ENCODE assay signal across 21 mouse cellular contexts in the genomic region with DNA sequence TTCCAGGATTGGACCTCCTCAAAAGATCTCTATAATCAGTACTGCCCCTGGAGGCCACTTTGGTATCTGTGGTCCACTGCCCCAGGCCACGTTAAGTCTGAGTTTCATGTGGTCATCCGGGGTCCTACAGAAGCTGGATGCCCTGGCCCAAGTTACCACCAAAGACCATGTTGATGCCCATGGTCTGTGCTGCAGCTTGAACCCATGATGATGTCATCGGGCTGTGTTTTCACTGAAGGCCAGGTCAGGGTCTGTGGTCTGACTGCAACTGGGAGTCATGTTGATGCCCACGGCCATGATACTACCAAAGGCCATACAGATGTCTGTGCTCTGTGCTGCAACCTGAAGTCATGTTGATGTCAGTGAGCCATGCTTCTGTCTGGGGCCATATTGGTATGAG.
DNase-seq lines count a peak whose midpoint lies in the region; ATAC-seq and TF ChIP-seq lines count a peak whose summit lies in the region.
"Had no signal": no experiment of that assay in that cellular context is flagged by ENCODE, and none has a peak within 500 bp of the region (broad histone marks: within the 10 kb centered on the region; RNA-seq: fewer than 3 reads in every experiment).

No protein-coding gene starts in this region.

- H3K4me3 ChIP-seq in embryonic facial prominence, embryonic 13.5 days: no peak overlapping the region
- no peak overlapping the region for H3K4me3 ChIP-seq in embryonic facial prominence, embryonic 10.5 days
- H3K4me3 ChIP-seq in lung, embryonic 15.5 days: no peak overlapping the region
- no peak overlapping the region for H3K4me3 ChIP-seq in stomach, embryonic 14.5 days (ENCODE audit: low read depth, low read length)
- no peak overlapping the region for H3K4me3 ChIP-seq in stomach, postnatal 0 days (ENCODE audit: low read depth, low read length)
- H3K4me3 ChIP-seq: forebrain, embryonic 15.5 days; hindbrain, embryonic 10.5 days; hindbrain, embryonic 13.5 days; intestine, embryonic 15.5 days had no signal

- H3K4me1 ChIP-seq in embryonic facial prominence, embryonic 13.5 days: no peaks in the 10 kb centered on the region
- H3K4me1 ChIP-seq in embryonic facial prominence, embryonic 10.5 days: no peaks in the 10 kb centered on the region
- H3K4me1 ChIP-seq in lung, embryonic 15.5 days: no peaks in the 10 kb centered on the region
- no peaks in the 10 kb centered on the region for H3K4me1 ChIP-seq in stomach, embryonic 14.5 days (ENCODE audit: control insufficient read depth, insufficient read depth, low read length)
- no peaks in the 10 kb centered on the region for H3K4me1 ChIP-seq in stomach, postnatal 0 days (replicated peaks; ENCODE audit: control insufficient read depth, insufficient read depth)
- H3K4me1 ChIP-seq: forebrain, embryonic 15.5 days; hindbrain, embryonic 10.5 days; hindbrain, embryonic 13.5 days; intestine, embryonic 15.5 days had no signal

- ATAC-seq in embryonic facial prominence, embryonic 13.5 days (ENCODE audit: insufficient number of reproducible peaks, insufficient read depth, low FRiP score, low TSS enrichment, low read depth): 0 out of 2 replicates have a peak, but pooled peaks have one; percentile 32
- ATAC-seq in lung, embryonic 15.5 days (ENCODE audit: borderline replicate concordance, extremely low read depth, low FRiP score, low TSS enrichment): 0 out of 2 replicates have a peak, but pooled peaks have one; percentile 23
- ATAC-seq in stomach, embryonic 14.5 days (ENCODE audit: insufficient number of reproducible peaks, insufficient read depth, low FRiP score, low read depth): 0 out of 2 replicates have a peak, but pooled peaks have one; percentile 14
- no peak for ATAC-seq in stomach, postnatal 0 days (ENCODE audit: low FRiP score, low TSS enrichment)
- ATAC-seq: activated CD4-positive, CD25-positive, alpha-beta regulatory T cell, adult 4 months; forebrain, embryonic 15.5 days; hindbrain, embryonic 16.5 days; intestine, embryonic 15.5 days had no signal

- H3K9me3 ChIP-seq in embryonic facial prominence, embryonic 13.5 days: no peaks in the 10 kb centered on the region
- no peaks in the 10 kb centered on the region for H3K9me3 ChIP-seq in embryonic facial prominence, embryonic 10.5 days
- H3K9me3 ChIP-seq in lung, embryonic 15.5 days: no peaks in the 10 kb centered on the region
- no peaks in the 10 kb centered on the region for H3K9me3 ChIP-seq in stomach, embryonic 14.5 days (ENCODE audit: control insufficient read depth, low read depth, low read length)
- H3K9me3 ChIP-seq in stomach, postnatal 0 days (ENCODE audit: control insufficient read depth, low read length): no peaks in the 10 kb centered on the region
- H3K9me3 ChIP-seq: forebrain, embryonic 15.5 days; hindbrain, embryonic 10.5 days; hindbrain, embryonic 13.5 days; intestine, embryonic 15.5 days had no signal

- no peak overlapping the region for H3K4me2 ChIP-seq in embryonic facial prominence, embryonic 13.5 days
- H3K4me2 ChIP-seq in lung, embryonic 15.5 days: no peak overlapping the region
- no peak overlapping the region for H3K4me2 ChIP-seq in stomach, embryonic 14.5 days (replicated peaks; ENCODE audit: low read depth, low read length)
- no peak overlapping the region for H3K4me2 ChIP-seq in stomach, postnatal 0 days (replicated peaks; ENCODE audit: low read depth)
- H3K4me2 ChIP-seq: forebrain, embryonic 15.5 days; heart, embryonic 11.5 days; hindbrain, embryonic 13.5 days; intestine, embryonic 15.5 days had no signal

- no peak for DNase-seq in embryonic facial prominence, embryonic 10.5 days (ENCODE audit: low spot score)
- DNase-seq in lung, postnatal 25 days (ENCODE audit: low spot score): no peak
- no peak for DNase-seq in stomach, postnatal 0 days (ENCODE audit: low spot score)
- DNase-seq: adrenal gland, postnatal 10 days; adrenal gland, postnatal 36 days; cerebellum, adult 18-20 months; cerebellum, adult 9-10 months; cerebellum, postnatal 14 days; gastrocnemius, postnatal 10 days; gastrocnemius, postnatal 36 days; heart, postnatal 36 days had no signal

- H3K9ac ChIP-seq in embryonic facial prominence, embryonic 13.5 days: no peak overlapping the region
- no peak overlapping the region for H3K9ac ChIP-seq in lung, embryonic 15.5 days
- no peak overlapping the region for H3K9ac ChIP-seq in stomach, embryonic 14.5 days (replicated peaks; ENCODE audit: low read depth, low read length)
- H3K9ac ChIP-seq in stomach, postnatal 0 days (ENCODE audit: low read length): no peak overlapping the region
- H3K9ac ChIP-seq: forebrain, embryonic 15.5 days; hindbrain, embryonic 13.5 days; intestine, embryonic 15.5 days had no signal

- no peak for TF ChIP-seq CTCF in stomach, postnatal 0 days (IDR thresholded peaks at IDR 0.05; ENCODE audit: low read depth)

- H3K27me3 ChIP-seq in embryonic facial prominence, embryonic 13.5 days: no peaks in the 10 kb centered on the region
- H3K27me3 ChIP-seq in embryonic facial prominence, embryonic 10.5 days (replicated peaks; ENCODE audit: low read depth, poor library complexity, severe bottlenecking): no peaks in the 10 kb centered on the region
- H3K27me3 ChIP-seq in lung, embryonic 15.5 days: no peaks in the 10 kb centered on the region
- no peaks in the 10 kb centered on the region for H3K27me3 ChIP-seq in stomach, embryonic 14.5 days (ENCODE audit: control insufficient read depth, insufficient read depth, low read length)
- H3K27me3 ChIP-seq in stomach, postnatal 0 days (ENCODE audit: control insufficient read depth, insufficient read depth, low read length): no peaks in the 10 kb centered on the region
- H3K27me3 ChIP-seq: forebrain, embryonic 15.5 days; hindbrain, embryonic 13.5 days; intestine, embryonic 15.5 days had no signal

- WGBS in embryonic facial prominence, embryonic 13.5 days: 92% methylated on average over 4 of the region's 4 CpGs
- 93% methylated on average over 4 of the region's 4 CpGs for WGBS in embryonic facial prominence, embryonic 10.5 days
- 94% methylated on average over 4 of the region's 4 CpGs for WGBS in lung, embryonic 15.5 days
- WGBS in stomach, embryonic 14.5 days: 90% methylated on average over 4 of the region's 4 CpGs
- WGBS in stomach, postnatal 0 days: 93% methylated on average over 4 of the region's 4 CpGs

- TF ChIP-seq EP300 in stomach, postnatal 0 days (optimal IDR thresholded peaks at IDR 0.05): no peak

- H3K36me3 ChIP-seq in embryonic facial prominence, embryonic 13.5 days: no peaks in the 10 kb centered on the region
- no peaks in the 10 kb centered on the region for H3K36me3 ChIP-seq in embryonic facial prominence, embryonic 10.5 days (replicated peaks)
- no peaks in the 10 kb centered on the region for H3K36me3 ChIP-seq in lung, embryonic 15.5 days
- no peaks in the 10 kb centered on the region for H3K36me3 ChIP-seq in stomach, embryonic 14.5 days (ENCODE audit: control insufficient read depth, insufficient read depth, low read length)
- H3K36me3 ChIP-seq in stomach, postnatal 0 days (ENCODE audit: control insufficient read depth, insufficient read depth, low read length): no peaks in the 10 kb centered on the region
- H3K36me3 ChIP-seq: forebrain, embryonic 15.5 days; hindbrain, embryonic 10.5 days; hindbrain, embryonic 13.5 days; intestine, embryonic 15.5 days had no signal

- H3K27ac ChIP-seq in embryonic facial prominence, embryonic 13.5 days: no peak overlapping the region
- H3K27ac ChIP-seq in embryonic facial prominence, embryonic 10.5 days (replicated peaks): no peak overlapping the region
- no peak overlapping the region for H3K27ac ChIP-seq in lung, embryonic 15.5 days
- no peak overlapping the region for H3K27ac ChIP-seq in stomach, embryonic 14.5 days (ENCODE audit: low read length)
- H3K27ac ChIP-seq in stomach, postnatal 0 days (replicated peaks): no peak overlapping the region
- H3K27ac ChIP-seq: forebrain, embryonic 15.5 days; hindbrain, embryonic 10.5 days; hindbrain, embryonic 13.5 days; intestine, embryonic 15.5 days had no signal
